Mouse (Mus musculus) kidney, postnatal 36 days (tissue): Measurements from ENCODE around the gene Tmem269.

ENCODE experiments used
- DNase-seq, 2 experiments: peaks; one replicate each; pipeline ENCODE4 v3.0.0; 2021 to 2022; ENCODE audit warnings: mixed read lengths in 2 of 2

The Tmem269 gene

DNA sequence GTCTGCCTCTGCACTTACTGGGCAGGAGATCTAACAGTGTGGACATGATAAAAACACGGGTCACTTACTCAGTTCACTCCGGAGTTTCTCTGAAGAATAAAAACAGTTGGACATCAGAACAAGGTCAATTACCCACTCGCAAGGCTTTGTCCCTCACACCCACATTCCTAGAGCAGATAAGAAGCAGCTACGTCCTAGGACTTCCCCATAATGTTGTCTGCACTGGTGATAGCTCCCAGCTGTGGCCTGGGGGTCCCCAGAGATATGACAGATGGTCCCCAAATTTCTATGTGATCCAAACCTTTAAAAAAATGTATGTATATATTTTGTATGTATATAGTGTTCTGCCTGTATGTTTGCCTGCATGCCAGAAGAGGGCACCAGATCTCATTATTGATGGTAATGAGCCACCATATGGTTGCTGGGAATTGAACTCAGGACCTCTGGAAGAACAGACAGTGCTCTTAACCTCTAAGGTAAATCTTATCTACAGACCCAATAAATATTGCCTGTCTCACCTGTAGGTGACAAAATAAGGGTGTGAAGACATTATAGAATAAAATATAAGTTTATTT lies 37.8 kb downstream of the Tmem269 start:
- no peak for DNase-seq

DNA sequence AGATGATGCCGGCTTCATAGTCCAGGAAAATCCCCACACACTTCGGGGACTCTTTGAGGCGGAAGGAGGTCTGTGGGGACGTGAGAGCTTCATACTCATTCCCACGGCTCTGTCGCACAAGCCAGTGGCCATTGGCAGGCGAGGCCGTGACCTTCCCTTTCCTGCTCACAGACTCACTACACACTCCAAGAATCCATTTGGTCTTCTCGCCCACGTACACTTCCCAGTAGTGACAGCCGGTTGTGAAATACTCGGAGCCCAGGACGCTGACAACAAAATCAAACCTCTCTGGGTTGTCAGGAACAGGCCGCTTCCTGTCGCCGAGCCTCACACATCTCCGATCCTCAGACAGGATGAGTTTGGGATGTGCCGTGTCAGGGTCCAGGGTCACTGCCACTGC lies 39.7 kb downstream of the Tmem269 start:
- DNase-seq = peak; percentile 45 to 50

DNA sequence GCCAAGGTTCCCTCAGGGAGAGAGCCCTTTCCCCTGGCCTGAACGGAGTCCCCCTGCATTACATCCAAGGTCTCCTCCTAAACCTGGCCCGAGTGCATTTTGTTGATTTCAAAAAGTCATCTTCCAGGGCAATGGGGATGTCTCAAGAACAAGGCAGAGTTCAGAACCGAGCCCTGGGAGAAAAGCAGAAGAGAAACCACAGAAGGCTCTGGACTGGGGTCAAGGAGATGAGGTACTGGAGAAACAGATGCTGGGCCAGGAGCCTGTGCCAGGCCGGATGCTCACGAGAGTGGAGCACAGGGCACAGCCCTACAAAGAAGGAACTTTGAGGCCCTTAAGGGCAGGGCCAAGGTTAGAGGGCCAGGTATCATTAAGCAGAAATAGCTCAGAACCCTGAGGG lies 40.3 kb downstream of the Tmem269 start:
- DNase-seq = no peak

DNA sequence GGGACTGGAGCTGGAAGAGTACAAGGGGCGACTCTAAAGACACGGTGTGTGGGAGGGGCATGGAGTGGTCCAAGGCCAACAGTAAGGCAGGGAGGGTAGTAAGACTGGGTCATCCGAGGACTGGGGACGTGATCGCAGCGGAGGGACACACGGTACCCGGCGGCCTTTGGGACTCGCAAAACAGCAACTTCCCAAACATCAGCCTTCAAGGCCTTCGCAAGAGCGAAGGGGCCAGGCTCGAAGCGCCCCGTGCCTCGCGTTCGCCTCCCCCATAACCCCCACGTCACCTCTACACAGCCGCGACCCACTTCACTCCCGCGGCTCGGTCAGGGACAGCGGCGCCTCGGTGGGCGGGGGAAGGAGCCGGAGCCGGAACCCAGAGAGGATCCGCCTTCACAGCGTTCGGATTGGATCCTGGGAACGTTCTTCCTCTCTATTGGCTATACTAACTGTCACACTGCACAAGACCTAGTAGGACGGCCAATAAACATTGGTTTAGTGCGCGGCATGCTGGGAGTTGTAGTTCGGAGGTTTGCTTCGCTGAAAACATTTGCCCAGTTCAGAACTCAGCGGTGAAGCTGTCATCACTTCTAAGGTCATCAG lies 44.1 kb downstream of the Tmem269 start, which contains the start of gene Zfp691:
Zfp691 (minus strand) TSS at position 345 of the 603 bp plus-strand sequence.
- DNase-seq = peak; percentile 95 to 99

DNA sequence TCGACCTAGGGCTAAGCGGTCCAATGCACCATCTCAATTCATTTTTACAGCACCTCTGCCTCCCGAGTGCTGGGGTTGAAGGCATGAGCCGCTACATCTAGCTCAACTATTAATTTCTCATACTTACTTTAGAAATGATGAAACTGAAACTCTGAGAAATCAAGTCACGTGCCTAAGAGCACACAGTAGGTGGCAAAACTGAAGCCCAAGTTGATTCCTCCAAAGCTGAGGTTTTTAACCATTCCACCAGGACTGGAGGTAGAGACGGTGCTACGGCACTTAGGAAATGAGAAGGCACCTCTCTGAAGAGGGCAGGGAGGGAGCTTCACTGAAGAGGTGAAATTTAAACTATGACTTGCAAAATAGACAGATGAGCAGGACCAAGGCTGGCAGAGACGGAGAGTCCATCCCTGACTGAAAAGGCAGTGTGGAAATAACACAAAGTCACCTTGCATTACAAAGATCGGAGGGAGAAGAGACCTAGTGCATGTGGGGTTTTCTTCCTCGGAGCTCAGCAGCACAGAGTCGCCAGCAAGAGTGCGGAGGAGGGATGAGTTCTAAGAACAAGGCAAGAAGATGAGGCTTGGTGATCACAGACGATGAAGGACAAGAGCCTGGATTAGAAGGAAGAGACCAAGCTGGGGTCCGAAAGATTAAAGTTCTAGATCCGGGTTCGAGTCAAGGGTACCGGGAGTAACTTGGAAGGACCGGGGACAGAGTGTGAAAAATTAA lies 44.9 kb downstream of the Tmem269 start:
- DNase-seq = peak in 1 of 2 experiments; percentile 5

DNA sequence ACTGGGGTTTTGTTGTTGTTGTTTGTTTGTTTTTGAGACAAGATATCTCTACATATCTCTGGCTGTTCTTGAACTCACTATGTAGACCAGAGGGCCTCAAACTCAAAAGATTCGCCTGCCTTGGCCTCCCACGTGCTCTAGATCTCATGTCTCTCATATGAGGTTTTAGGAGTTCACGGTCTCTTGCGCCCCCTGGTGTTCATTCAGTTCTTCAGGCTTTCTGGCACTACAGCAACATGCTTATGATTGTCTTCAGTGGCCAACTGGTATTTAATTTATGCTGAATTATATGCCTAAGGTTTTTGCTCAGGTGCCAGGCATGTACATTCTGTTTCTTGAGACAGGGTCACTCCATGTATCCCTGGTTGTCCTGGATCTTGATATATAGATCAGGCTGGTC lies 50.4 kb downstream of the Tmem269 start:
- DNase-seq = peak; percentile 86 to 93

DNA sequence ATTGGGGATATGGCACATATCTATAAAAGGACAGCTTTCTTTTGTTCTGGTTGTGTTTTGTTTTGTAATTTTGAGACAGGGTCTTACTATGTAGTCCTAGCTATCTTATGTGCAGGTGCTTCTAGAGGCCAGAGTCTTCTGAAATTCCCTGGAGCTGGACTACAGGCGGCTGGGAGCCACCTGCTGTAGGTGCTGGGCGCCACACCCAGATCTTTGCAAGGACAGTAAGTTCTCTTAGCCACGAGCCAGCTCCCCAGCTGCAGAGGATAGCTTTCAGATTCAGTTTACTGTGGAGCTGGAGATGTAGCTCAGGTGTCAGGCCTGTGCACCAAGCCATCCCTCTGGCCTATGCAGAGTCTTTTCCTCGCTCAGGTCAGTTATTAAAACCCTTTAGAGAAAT lies 50.9 kb downstream of the Tmem269 start:
- no peak for DNase-seq

DNA sequence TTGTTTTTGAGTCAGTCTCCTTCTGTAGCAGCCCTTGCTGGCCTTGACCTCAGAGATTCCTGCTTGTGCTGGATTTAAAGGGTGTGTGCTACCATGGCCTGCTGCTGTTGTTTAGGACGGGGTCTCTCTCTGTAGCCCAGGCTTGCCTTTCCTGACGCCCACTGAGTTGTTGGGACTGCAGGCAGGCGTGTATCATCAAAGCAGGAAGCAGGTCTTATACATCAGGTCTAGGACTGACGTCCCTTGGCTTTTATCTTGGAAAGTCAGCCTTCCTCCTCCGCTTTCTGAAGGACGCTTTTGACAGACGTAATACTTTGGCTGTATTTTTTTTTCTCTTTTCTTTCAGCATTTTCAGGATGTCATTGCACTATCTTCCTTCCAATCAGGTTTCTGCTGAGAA lies 52.1 kb downstream of the Tmem269 start:
- no peak for DNase-seq

DNA sequence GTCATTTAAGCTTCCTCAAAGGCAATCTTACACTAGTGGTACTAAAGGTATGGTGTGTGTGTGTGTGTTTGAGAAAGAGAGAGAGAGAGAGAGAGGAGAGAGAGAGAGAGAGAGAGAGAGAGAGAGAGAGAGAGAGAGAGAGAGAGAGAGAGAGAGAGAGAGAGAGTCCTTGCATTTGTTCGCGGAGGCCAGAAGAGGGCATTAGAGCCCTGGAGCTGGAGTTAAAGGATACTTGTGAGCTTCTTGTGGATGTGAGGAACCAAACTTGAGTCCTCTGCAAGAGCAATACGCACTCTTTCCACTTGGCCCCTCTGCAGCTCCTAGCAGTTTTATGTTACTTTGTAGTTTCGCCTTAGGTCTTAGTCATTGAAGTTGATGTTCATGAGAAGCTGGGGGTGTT lies 55.0 kb downstream of the Tmem269 start:
- no peak for DNase-seq

DNA sequence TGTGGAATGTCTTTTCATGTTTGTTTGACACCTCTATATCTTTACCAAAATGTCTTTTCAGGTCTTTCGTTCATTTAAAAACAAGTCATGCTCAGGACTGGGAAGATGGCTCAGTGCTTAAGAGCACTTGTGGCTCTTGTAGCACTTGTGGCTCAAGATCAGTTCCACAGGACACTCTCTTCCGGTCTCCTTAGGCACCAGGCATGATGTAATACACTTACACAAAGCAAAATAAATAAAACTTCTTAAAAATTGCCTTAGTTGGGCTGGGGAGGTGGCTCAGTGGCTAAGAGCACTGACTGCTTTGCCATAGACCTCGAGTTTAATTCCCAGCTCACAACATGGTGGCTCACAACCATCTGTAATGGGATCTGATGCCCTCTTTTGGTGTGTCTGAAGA lies 56.7 kb downstream of the Tmem269 start:
- no peak for DNase-seq

DNA sequence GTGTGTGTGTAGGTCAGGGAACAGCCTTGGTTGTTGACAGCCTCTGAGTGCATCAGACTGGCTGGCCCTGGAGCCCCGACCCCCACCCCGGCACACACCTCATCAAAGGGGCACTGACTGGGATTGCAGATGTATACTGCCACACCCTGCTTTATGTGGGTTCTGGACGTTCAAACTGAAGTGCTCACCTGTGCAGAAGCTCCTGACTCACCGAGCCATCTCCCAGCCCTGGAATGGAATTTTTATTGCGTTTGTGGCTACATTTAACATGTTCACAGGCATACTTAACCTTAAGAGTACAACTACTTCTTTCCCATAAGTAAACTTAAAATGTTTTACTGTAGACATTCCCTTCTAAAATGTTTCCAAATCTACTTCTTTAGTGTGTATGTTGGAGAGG lies 60.1 kb downstream of the Tmem269 start:
- no peak for DNase-seq

DNA sequence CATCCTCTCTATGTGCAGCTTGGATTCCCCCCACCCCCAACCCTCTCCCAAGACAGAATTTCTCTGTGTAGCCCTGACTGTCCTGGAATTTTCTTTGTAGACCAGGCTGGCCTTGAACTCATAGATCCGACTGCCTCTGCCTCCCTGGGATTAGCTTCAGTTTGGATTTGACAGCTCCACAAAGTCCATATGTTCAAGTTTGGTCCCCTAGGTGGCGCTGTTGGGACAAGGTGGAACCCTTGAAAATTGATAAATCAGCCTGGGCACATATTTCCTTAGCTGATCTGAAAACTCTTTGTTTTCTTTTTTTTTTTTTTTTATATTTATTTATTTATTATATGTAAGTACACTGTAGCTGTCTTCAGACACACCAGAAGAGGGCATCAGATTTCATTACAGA lies 60.8 kb downstream of the Tmem269 start:
- DNase-seq = peak; percentile 69 to 89
